Mouse (Mus musculus): ENCODE results near the gene Ccl21b. TPM values are rescaled to one million over a fixed set of nuclear protein-coding genes. Genes with fewer than 3 reads are reported as not detected.
"Not testable (repeated sequence)": the region's sequence is repeated elsewhere in the genome, so short reads cannot be mapped to it uniquely, and the experiment has no call there.

Ccl21b gene
- total RNA-seq (2017) = not detected in 3 replicates

GRCm38 (mm10) chr4:42255467-42255866 is at the start of gene Ccl21b:
Gene Ccl21b, plus strand, starts transcription at chr4:42255767.
- not testable (repeated sequence) for ATAC-seq (replicated peaks; ENCODE audit: insufficient number of reproducible peaks, low FRiP score, low TSS enrichment, poor library complexity, severe bottlenecking)

GRCm38 (mm10) chr4:42240339-42240738 is 15.2 kb upstream of the Ccl21b start, which contains the start of gene Gm10600:
Gene Gm10600, plus strand, starts transcription at chr4:42240639.
- not testable (repeated sequence) for ATAC-seq (replicated peaks; ENCODE audit: insufficient number of reproducible peaks, low FRiP score, low TSS enrichment, poor library complexity, severe bottlenecking)

GRCm38 (mm10) chr4:42293967-42294366 is 38.4 kb downstream of the Ccl21b start, which contains the start of gene Gm21953:
Gene Gm21953, plus strand, starts transcription at chr4:42294267.
- not testable (repeated sequence) for ATAC-seq (replicated peaks; ENCODE audit: insufficient number of reproducible peaks, low FRiP score, low TSS enrichment, poor library complexity, severe bottlenecking)

Other genes with a start within 250 kb of the Ccl21b start
- gene Gm21093, start 221.0 kb upstream of the Ccl21b start, total RNA-seq (2017) = not detected in 3 replicates
- not detected in 3 replicates for gene Gm3893, start 164.6 kb upstream of the Ccl21b start, total RNA-seq (2017)
- gene Gm13304, start 140.9 kb upstream of the Ccl21b start, total RNA-seq (2017) = not detected in 3 replicates
- gene Gm13306, start 102.3 kb upstream of the Ccl21b start, total RNA-seq (2017) = not detected in 3 replicates
- 0.32 TPM in 1 of 3 replicates, not detected in the others for gene Gm13305, start 87.2 kb upstream of the Ccl21b start, total RNA-seq (2017)
- gene Gm10600, start 15.1 kb upstream of the Ccl21b start, total RNA-seq (2017) = not detected in 3 replicates
- not detected in 3 replicates for gene Gm21953, start 38.5 kb downstream of the Ccl21b start, total RNA-seq (2017)
- not detected in 3 replicates for gene Fam205a3, start 62.6 kb downstream of the Ccl21b start, total RNA-seq (2017)
- not detected in 3 replicates for gene Gm21586, start 183.6 kb downstream of the Ccl21b start, total RNA-seq (2017)
- not detected in 3 replicates for gene Gm2163, start 211.0 kb downstream of the Ccl21b start, total RNA-seq (2017)